8 mouse cellular contexts compared by ENCODE assay signal in genomic region chr8:75083846-75084245, GRCm38 (mm10). TPM values are rescaled to one million over a fixed set of nuclear protein-coding genes. Genes with fewer than 3 reads are reported as not detected.
A peak's percentile ranks its signal among the peaks of the same experiment; 100 is the strongest.
DNase-seq lines count a peak whose midpoint lies in the region; ATAC-seq and TF ChIP-seq lines count a peak whose summit lies in the region.

No protein-coding gene starts in this region.

- TF ChIP-seq POLR2A in limb, embryonic 14.5 days (IDR thresholded peaks at IDR 0.05; ENCODE audit: borderline replicate concordance, extremely low read depth, insufficient read depth, insufficient read length) = no peak

- no peaks in the 10 kb centered on the region for H3K9me3 ChIP-seq in embryonic facial prominence, embryonic 15.5 days (replicated peaks)
- no peaks in the 10 kb centered on the region for H3K9me3 ChIP-seq in limb, embryonic 14.5 days (ENCODE audit: control insufficient read depth, low read length)
- H3K9me3 ChIP-seq in midbrain, postnatal 0 days (ENCODE audit: low read length) = no peaks in the 10 kb centered on the region

- peak overlapping the region; percentile 49 for H3K4me2 ChIP-seq in embryonic facial prominence, embryonic 15.5 days (replicated peaks)
- peak overlapping the region; percentile 48 for H3K4me2 ChIP-seq in limb, embryonic 14.5 days (replicated peaks; ENCODE audit: low read depth, low read length, severe bottlenecking)
- H3K4me2 ChIP-seq in midbrain, postnatal 0 days (ENCODE audit: low read depth, low read length, poor library complexity, severe bottlenecking) = peak overlapping the region; percentile 47

- peak; percentile 90 for DNase-seq in 3134 (ENCODE audit: extremely low read depth, insufficient read length, low spot score)
- peak; percentile 62 to 85 for DNase-seq in adrenal gland, postnatal 4 days (ENCODE audit: low spot score in 2 of 2)
- peak; percentile 97 for DNase-seq in heart, adult 8-10 months (ENCODE audit: low spot score)
- peak; percentile 98 for DNase-seq in kidney, adult 9 months
- peak; percentile 95 for DNase-seq in limb, embryonic 14.5 days (ENCODE audit: low spot score)
- DNase-seq in midbrain, postnatal 0 days (ENCODE audit: low spot score) = peak; percentile 93
- peak; percentile 78 to 84 for DNase-seq in spleen, postnatal 14 days (ENCODE audit: low spot score in 2 of 2)

- no peaks in the 10 kb centered on the region for H3K36me3 ChIP-seq in embryonic facial prominence, embryonic 15.5 days
- H3K36me3 ChIP-seq in limb, embryonic 14.5 days (ENCODE audit: control insufficient read depth, insufficient read depth, low read length) = no peaks in the 10 kb centered on the region
- H3K36me3 ChIP-seq in midbrain, postnatal 0 days (ENCODE audit: insufficient read depth, low read length) = no peaks in the 10 kb centered on the region

- peak overlapping the region; percentile 36 for H3K4me3 ChIP-seq in embryonic facial prominence, embryonic 15.5 days (replicated peaks)
- H3K4me3 ChIP-seq in limb, embryonic 14.5 days (replicated peaks; ENCODE audit: low read length) = peak overlapping the region; percentile 30
- peak overlapping the region; percentile 22; the same call in 1 of the 2 replicates for H3K4me3 ChIP-seq in midbrain, postnatal 0 days (ENCODE audit: low read depth, low read length)

- ATAC-seq in embryonic facial prominence, embryonic 15.5 days (ENCODE audit: insufficient number of reproducible peaks, low FRiP score, low TSS enrichment, low read depth) = peak; percentile 93
- ATAC-seq in limb, embryonic 14.5 days (ENCODE audit: low FRiP score, low read depth) = peak; percentile 96
- ATAC-seq in midbrain, postnatal 0 days (ENCODE audit: low FRiP score) = peak; percentile 92

- peak overlapping the region; percentile 48; the same call in 1 of the 2 replicates for H3K27ac ChIP-seq in embryonic facial prominence, embryonic 15.5 days (replicated peaks)
- H3K27ac ChIP-seq in limb, embryonic 14.5 days (replicated peaks; ENCODE audit: low read depth, low read length) = no peak overlapping the region
- no peak overlapping the region for H3K27ac ChIP-seq in midbrain, postnatal 0 days (ENCODE audit: low read depth, low read length)

- 3% methylated on average over 17 of the region's 17 CpGs for WGBS in embryonic facial prominence, embryonic 15.5 days
- 5% methylated on average over 17 of the region's 17 CpGs for WGBS in limb, embryonic 14.5 days
- 8% methylated on average over 13 of the region's 17 CpGs for WGBS in midbrain, postnatal 0 days

- H3K27me3 ChIP-seq in embryonic facial prominence, embryonic 15.5 days = no peaks in the 10 kb centered on the region
- H3K27me3 ChIP-seq in limb, embryonic 14.5 days (ENCODE audit: control insufficient read depth, insufficient read depth, low read length) = no peaks in the 10 kb centered on the region
- no peaks in the 10 kb centered on the region for H3K27me3 ChIP-seq in midbrain, postnatal 0 days (ENCODE audit: insufficient read depth, low read length)

- peaks cover 1% of the 10 kb centered on the region for H3K4me1 ChIP-seq in embryonic facial prominence, embryonic 15.5 days
- H3K4me1 ChIP-seq in limb, embryonic 14.5 days (ENCODE audit: control insufficient read depth, insufficient read depth, low read length) = 0 out of 2 replicates have a peak, but pooled peaks cover 4% of the 10 kb centered on the region
- H3K4me1 ChIP-seq in midbrain, postnatal 0 days (ENCODE audit: insufficient read depth, low read length) = no peaks in the 10 kb centered on the region

- H3K9ac ChIP-seq in embryonic facial prominence, embryonic 15.5 days = no peak overlapping the region
- H3K9ac ChIP-seq in limb, embryonic 14.5 days (ENCODE audit: low read depth, low read length, severe bottlenecking) = no peak overlapping the region
- H3K9ac ChIP-seq in midbrain, postnatal 0 days (replicated peaks; ENCODE audit: low read length, poor library complexity, severe bottlenecking) = no peak overlapping the region

- TF ChIP-seq CTCF in midbrain, postnatal 0 days (IDR thresholded peaks at IDR 0.05) = 0 out of 2 replicates have a peak, but pooled peaks have one; percentile 1

RNA-seq across cellular contexts. Expression of gene Hmox1, which starts 9.6 kb away (rescaled TPM):
- total RNA-seq in adrenal gland, postnatal 4 days (2021) = 10 to 100 TPM; 37.8 to 41.5 TPM
- polyA plus RNA-seq in embryonic facial prominence, embryonic 15.5 days (2015; fragmentation: Nextera tagmentation; extraction: Ambion mirVana) = 35.9 and 36.2 TPM in 2 replicates
- 10 to 100 TPM in 1 of 4 experiments, 1 to 10 TPM in 3; 7.7 to 10.2 (median 9.1) TPM for total RNA-seq in heart, adult 8-10 months (2022)
- polyA plus RNA-seq in limb, embryonic 14.5 days (2012; rRNA removed) = 32.2 and 39.3 TPM in 2 replicates
- polyA plus RNA-seq in limb, embryonic 14.5 days (2014; fragmentation: Nextera tagmentation; extraction: Ambion mirVana) = 18.5 and 19.3 TPM in 2 replicates
- 10.1 and 12.9 TPM in 2 replicates for total RNA-seq in midbrain, postnatal 0 days (2014; rRNA removed)
- polyA plus RNA-seq in midbrain, postnatal 0 days (2015; fragmentation: Nextera tagmentation; extraction: Ambion mirVana) = 13.2 and 15.1 TPM in 2 replicates

RNA-seq across cellular contexts. Expression of gene Mcm5, which starts 25.5 kb away (rescaled TPM):
- total RNA-seq in adrenal gland, postnatal 4 days (2021) = 10 to 100 TPM; 49.7 to 62.0 TPM
- 123 and 124 TPM in 2 replicates for polyA plus RNA-seq in embryonic facial prominence, embryonic 15.5 days (2015; fragmentation: Nextera tagmentation; extraction: Ambion mirVana)
- 1 to 10 TPM; 3.6 to 4.1 (median 4.0) TPM for total RNA-seq in heart, adult 8-10 months (2022)
- 157 and 159 TPM in 2 replicates for polyA plus RNA-seq in limb, embryonic 14.5 days (2012; rRNA removed)
- polyA plus RNA-seq in limb, embryonic 14.5 days (2014; fragmentation: Nextera tagmentation; extraction: Ambion mirVana) = 125 and 127 TPM in 2 replicates
- 17.8 and 18.3 TPM in 2 replicates for total RNA-seq in midbrain, postnatal 0 days (2014; rRNA removed)
- 13.7 and 15.1 TPM in 2 replicates for polyA plus RNA-seq in midbrain, postnatal 0 days (2015; fragmentation: Nextera tagmentation; extraction: Ambion mirVana)

RNA-seq across cellular contexts. Expression of gene Tom1, which starts 50.3 kb away (rescaled TPM):
- 10 to 100 TPM; 26.1 to 31.0 TPM for total RNA-seq in adrenal gland, postnatal 4 days (2021)
- polyA plus RNA-seq in embryonic facial prominence, embryonic 15.5 days (2015; fragmentation: Nextera tagmentation; extraction: Ambion mirVana) = 41.9 and 50.0 TPM in 2 replicates
- total RNA-seq in heart, adult 8-10 months (2022) = 10 to 100 TPM; 57.4 to 72.0 (median 64.0) TPM
- polyA plus RNA-seq in limb, embryonic 14.5 days (2012; rRNA removed) = 35.1 and 46.1 TPM in 2 replicates
- polyA plus RNA-seq in limb, embryonic 14.5 days (2014; fragmentation: Nextera tagmentation; extraction: Ambion mirVana) = 35.7 and 37.4 TPM in 2 replicates
- total RNA-seq in midbrain, postnatal 0 days (2014; rRNA removed) = 43.8 and 48.7 TPM in 2 replicates
- polyA plus RNA-seq in midbrain, postnatal 0 days (2015; fragmentation: Nextera tagmentation; extraction: Ambion mirVana) = 47.1 and 48.2 TPM in 2 replicates
